Mouse (Mus musculus) ZHBTc4 (cell line): ENCODE data around the gene Myo1b.

Source experiments
- DNase-seq: peaks from one replicate; pipeline ENCODE4 v3.0.0-alpha.2; 2011; ENCODE audit warnings: low read depth, low spot score

Myo1b gene

DNA sequence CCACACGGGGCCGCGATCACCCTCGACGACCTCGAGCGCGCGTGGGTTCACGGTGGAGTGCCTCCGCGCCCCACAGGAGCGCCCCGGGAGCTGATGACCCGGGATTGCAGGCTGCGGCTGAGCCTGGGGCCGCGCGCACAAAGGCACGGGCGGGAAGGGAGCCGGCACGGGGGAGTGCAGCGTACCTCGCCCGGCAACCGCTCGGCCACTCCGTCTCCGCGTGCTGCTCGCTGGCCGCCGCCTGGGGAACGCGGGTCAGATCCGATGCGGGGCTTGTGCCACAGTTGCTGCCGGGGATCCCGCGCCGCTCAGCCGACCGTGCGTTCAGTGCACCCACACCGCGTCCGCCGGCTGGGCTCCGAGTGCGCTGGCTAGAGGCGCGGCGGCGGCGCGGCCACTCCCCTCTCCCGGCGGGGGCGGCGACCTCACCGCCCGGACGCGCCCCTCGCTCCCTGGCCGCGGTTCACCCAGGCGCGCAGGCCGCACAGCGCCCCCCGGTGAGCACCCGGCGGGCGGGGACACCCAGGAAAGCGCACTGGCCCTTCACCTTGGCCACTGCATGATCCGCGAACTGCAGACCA lies at the start of gene Myo1b:
Myo1b (minus strand) TSS at position 496 of the 581 bp plus-strand sequence.
- DNase-seq, result peak; percentile 81

DNA sequence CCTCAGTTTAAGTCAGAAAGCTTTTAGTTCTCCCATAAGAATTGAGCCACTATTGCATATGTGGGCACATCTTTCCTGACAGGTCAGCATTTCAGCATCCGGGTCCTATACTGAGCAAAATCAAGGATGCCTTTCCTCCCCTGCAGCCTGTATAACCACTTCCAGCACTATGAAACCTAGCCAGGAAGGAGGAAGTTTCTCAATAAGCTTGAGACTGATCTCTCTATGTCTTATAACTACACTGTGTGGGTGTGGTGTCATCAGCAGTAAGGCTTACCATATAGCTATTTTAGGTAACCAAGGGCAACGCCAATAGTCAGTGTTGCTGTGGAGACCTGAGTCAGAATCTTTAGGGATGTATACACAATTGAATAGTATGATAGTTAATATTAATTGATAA lies 48.8 kb upstream of the Myo1b start:
- no peak for DNase-seq

- DNase-seq, result no peak
Measured at GRCm38 (mm10) chr1:51947116-51947515, 31.2 kb upstream of the Myo1b start.

GRCm38 (mm10) chr1:51944755-51945154 lies 28.9 kb upstream of the Myo1b start:
- DNase-seq, result peak; percentile 69

DNA sequence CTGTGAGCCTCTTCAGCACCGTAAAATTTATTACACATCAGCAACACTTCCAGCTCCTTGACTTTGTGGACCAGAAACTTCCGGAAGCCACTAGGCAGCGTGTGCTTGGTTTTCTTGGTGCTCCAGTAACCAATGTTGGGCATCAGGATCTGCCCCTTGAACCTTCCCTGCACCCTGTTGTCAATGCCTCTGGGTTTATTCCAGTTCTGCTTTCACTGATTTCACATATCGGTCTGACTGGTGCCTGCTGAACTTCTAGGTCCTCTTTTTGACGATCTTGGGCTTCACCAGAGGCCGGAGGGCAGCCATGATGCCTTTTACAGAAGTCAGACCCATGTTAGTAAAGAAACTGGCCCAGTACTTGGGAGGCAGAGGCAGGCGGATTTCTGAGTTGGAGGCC lies 22.5 kb upstream of the Myo1b start:
- DNase-seq, result no peak

DNA sequence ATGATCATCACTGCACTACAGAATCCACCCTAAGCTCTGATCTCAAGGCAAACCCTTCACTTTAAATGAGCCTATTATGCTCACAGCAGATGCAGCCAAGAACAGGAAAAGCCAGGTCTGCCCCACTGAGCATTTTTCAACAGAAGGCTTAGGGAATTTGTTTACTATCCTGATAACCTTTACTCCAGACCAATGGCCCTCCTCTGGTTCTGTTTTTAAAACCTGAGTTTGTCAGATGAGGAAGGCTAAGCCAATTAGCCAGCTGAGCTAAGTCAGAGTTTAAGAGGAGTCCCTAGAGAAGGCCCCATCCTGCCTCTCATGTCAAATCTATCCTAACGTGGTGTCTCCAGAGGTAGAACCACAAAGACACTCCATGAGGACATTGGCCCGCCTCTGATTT lies 19.1 kb upstream of the Myo1b start:
- DNase-seq, result no peak

DNA sequence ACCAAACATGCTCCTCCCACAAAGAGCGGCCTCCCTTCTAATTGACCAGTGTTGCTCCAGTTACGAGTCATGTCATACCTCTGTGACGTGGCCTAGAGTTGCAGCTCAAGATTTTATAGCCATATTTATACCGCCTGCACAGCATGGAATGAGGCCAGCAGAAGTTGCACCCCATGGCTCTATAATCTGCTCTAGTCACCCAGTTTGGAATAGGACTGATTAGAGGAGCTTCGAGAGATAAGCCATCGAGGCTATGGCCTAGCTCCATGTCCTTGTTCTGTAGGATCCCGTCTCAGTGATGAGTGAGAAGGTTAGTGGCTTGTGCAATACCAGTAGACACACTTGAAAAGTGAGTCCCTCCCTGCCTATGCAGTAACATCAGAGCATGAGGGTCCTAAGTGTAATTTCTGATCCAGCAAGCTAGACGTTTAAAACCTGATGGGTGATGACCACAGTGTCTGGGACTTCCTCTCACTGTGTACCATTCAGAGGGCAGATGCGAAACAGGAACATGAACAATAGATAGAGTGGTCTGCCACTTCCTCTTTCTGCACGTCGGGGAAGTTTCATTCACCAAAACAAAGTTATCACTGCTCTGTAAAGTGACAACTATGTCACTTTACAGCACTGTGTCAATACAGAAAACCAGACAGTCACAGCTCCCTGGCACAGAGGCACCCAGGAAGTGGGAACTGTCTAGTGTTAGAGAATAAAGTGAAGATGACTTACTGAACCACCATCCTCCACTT lies 18.5 kb upstream of the Myo1b start:
- DNase-seq, result no peak

DNA sequence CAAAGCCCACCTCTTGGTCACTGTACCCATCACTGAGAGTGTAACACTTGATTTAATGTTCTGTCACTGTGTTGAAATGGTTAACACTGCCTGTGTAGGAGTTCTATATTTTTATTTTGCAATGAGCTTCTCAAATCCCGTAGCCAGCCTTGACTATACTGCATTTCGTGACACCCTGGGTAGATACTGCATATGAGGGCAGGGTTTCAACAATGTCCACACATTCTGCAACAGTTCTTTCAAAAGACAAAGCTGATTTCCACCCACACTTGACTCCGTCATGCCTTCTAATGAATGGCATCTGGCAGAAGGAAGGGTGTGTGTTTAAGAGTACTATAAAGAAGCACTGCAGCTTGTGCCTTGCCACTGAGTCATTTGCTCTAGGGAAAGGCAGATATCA lies 17.0 kb upstream of the Myo1b start:
- DNase-seq, result no peak

GRCm38 (mm10) chr1:51931561-51931960 lies 15.7 kb upstream of the Myo1b start:
- peak; percentile 75 for DNase-seq

- no peak for DNase-seq
Measured at GRCm38 (mm10) chr1:51930584-51930983, 14.7 kb upstream of the Myo1b start.

DNA sequence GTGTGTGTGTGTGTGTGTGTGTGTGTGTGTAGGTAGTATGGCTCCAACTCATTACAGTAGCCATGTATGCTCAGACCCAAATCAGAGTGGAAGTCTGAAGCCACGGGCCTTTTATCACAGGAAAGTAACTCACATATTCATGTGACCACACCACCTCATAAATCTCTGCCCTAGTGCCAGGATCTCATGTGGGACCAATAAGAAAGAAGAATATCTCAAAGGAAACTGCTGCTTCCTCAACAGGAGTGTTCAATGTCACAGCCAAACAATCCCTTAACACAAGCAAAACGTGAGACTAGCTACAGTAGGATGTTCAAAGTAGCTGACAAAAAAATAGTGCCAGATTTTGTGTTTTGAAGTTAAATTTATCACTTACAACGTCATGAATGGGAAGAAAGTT lies 13.7 kb upstream of the Myo1b start:
- no peak for DNase-seq

DNA sequence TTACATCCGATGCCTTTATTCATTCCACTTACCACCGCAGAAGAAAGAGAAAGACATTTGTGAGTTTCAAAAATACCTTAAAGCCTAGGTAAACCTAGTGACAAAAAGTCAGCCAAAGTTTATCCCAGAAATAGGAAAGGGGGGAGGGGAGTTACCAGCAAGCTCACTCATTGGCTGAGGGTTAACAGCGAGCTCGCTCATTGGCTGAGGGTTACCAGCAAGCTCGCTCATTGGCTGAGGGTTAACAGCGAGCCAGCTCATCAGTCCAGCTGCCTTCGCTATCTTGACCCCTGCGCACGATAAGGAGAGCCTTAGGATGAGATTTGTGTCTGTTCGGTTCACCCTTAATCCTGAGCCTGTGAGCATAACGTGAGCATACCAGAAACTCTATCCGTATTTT lies 6.9 kb upstream of the Myo1b start:
- DNase-seq, result no peak

DNA sequence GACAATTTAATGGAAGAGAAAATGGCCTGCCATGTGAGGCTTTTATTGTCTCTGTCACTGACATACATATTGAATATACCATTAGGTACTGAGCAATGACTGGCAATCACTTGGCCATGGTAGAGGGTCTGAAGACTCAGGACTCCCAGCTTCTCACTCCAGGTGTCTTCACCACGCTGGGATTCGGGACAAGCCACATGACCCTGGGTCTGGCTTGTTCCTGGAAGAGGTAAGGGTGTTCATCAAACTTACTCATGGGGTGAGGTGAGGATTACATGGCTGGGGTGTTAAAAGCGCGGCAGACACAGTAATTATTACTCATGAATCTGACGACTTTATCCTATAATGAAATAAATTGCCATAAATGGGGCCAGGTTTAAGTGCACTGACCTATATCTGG lies 405 bp upstream of the Myo1b start:
- no peak for DNase-seq

DNA sequence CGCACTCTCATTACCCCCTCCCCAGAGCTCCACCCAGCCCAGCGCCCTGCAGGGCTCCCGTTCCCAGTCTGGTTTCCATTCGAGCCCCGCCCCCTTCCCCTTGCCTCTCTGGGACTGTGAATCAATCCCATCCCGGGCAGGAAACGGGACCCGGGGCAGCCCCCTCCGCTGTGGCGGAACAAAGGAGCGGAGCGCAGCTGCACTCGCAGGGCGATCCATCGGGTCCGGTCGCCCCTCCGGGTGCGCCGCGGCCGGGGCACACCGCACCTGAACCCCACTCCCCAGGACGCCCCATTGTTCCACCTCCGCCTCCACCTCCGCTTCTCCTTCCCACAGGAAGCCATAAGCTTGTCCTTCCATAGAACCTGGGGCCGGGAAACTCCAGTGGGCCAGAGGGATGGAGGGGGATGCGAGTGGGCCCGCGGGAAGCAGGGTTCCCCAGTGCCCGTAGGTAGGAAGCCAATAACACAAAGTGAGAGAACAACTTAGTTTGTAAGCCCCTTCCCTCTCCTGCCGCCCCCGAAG lies 758 bp downstream of the Myo1b start:
- peak; percentile 91 for DNase-seq

GRCm38 (mm10) chr1:51914095-51914494 lies 1.8 kb downstream of the Myo1b start:
- no peak for DNase-seq

- DNase-seq, result peak; percentile 36
Measured at GRCm38 (mm10) chr1:51913071-51913814, 2.6 kb downstream of the Myo1b start.

DNA sequence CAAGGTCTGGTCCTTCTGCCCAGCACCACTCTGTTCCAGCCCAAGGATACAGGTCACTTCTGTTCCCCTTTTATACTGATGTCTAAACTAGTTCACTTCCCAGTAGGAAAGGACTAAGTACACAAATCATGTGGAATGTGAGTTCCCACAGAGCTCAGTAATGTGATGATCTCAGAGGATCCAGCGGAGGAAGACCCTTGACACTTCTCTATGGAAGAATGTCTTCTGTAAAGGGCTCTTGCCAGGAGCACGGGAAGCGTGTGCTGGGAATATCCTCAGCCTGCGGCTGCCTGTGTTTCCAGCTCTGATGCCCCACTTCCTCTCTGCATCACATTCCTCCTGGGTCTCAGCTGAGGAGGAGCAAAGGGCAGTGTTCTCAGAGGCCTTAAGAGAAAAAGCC lies 4.5 kb downstream of the Myo1b start:
- DNase-seq, result no peak

GRCm38 (mm10) chr1:51909204-51909603 lies 6.7 kb downstream of the Myo1b start:
- no peak for DNase-seq

- no peak for DNase-seq
Measured at GRCm38 (mm10) chr1:51907821-51908220, 8.1 kb downstream of the Myo1b start.

DNA sequence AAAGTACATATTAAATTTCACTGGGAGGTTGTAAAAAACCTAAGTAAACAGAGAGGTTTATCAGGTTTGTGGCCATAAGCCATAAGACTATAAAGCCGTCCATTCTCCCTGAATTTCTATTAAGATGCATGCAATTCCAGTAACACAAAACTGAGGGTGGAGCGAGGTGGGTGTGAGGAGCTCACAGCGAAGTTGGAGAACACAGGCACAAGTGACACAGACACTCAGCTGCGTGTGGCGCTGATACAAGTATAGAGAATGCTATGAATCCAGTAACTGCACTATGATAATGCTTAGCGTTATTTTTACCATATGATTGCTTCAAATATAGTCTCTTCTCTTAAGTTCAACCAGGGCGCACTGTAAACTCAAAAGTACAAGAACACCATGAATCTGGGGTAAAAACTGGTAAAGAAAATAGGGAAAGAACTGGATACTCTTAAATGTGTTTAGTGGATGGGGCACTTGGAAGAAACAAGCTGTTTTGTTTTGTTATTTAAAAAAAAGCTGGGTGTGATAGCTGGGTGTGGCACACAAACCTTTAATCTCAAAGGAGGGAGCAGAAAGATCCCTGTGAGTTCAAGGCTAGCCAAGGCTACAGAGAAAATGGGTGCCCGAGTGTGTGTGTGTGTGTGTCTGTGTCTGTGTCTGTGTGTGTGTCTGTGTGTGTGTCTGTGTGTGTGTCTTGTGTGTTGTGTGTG lies 9.5 kb downstream of the Myo1b start:
- peak; percentile 72 for DNase-seq

DNA sequence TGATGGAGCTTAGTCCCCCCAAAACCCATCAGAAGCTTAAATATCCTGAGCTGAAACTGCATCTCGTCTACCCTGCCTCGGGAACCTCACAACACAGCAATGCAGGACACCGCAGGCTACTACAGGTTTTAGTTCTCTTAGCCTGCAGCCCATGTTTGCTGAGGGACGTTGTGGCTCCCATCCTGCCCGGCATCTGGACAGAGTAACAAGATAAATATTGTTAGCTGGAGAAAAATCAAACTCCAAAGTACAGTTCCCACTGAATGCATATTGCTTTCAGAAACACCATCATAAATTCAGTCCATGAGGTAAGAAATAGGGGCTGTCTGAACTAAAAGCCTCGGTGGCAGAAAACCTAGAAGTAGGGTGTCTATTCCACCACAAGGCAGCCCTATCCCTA lies 10.8 kb downstream of the Myo1b start:
- DNase-seq, result no peak

DNA sequence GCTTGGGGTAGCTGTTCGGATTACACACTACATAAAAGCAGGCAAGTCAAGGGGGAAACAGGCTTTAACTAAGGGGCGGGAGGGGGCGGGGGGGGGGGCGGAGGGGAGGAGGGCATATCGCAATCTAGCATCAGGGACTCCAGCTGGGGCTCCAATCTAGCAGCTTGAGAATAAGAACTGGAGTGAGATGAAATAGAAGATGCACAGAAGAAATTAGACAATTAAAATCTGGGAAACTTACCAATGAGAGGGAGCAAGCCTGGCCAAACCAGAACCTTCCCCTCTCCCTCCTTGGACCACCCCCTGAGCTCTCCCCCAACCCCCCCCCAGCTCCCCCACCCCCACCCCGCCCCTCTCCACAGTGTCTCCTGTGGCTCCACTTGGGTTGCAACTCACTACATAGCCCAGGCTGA lies 18.7 kb downstream of the Myo1b start:
- no peak for DNase-seq
